Mouse (Mus musculus) urinary bladder, postnatal 10 days (tissue): ENCODE measurements around the gene Adam1a.

Source experiments
- DNase-seq: peaks from one replicate; pipeline ENCODE4 v3.0.0; 2022; ENCODE audit warnings: low spot score

Gene Adam1a

DNA sequence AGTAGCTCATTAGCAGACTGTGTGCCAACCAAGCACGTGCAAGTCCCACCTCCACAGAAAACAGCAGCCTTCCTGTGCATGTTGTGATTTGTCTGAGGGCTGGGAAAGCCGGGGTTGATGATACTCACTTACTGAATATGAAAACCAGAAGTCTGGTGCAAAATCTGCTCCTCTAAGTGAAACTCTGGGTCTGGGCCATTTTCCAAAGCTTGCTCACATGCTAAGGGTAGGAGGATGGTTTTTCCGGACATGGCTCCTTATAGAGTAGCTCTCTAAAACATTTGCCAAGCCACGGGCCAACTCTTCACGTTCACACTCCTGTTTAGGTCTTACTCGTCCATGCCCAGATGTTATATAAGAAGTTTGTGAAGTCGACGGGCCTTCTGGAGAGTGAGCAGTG is 52.0 kb downstream of the Adam1a start:
- no peak for DNase-seq

DNA sequence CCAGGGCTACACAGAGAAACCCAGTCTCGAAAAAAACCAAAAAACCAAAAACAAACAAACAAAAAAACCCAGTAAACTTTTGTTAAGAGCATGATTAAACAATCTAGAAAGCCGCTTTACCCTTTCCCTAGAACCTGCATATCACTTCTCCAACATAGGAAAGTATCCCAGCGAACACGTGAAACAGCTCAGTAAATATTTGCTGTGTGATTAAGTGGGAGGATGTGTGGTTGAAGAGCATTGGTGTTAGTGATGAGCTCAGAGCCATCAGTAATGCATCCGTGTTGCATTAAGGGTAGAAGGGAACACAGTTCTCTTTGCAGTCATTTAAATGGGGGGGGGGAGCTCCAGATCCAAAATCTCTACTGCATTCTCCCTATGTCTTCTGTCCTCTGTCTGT is 60.5 kb downstream of the Adam1a start:
- no peak for DNase-seq

DNA sequence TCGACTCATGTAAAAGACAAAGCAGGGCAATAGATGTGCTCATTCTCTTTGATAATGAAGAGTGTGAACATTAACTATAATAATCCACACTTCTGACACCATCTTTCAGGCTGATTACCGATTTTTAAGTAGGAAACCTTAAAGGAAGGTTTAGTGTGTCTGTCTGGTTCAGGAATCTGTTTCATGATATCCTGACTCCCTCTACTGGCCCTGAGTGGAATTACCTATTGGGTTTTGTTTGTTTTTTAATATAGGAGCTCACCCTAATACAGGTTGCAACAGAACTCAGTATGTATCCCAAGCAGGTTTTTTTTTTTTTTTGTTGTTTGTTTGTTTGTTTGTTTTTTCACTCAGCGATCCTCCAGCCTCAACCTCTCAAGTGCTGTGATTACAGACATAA is 67.6 kb downstream of the Adam1a start:
- no peak for DNase-seq

DNA sequence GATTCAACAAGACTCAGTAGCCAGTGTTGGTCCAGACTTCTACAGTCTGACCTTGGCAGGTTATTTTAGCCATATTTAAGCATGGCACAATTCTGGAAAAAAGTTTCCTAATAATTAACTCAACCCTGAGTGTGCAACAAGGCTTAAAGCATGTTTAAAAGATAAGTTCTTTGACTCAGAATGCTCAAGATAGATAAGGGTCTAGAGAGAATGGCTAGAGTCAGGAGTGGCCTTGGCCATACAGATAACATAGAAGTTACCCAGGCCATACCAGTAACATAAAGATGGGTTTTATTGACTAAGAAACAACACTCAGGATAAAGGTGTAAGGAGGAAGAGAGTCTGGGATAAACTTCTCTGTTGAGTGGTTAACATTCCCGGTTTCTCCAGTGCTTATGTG is 69.2 kb downstream of the Adam1a start:
- no peak for DNase-seq

DNA sequence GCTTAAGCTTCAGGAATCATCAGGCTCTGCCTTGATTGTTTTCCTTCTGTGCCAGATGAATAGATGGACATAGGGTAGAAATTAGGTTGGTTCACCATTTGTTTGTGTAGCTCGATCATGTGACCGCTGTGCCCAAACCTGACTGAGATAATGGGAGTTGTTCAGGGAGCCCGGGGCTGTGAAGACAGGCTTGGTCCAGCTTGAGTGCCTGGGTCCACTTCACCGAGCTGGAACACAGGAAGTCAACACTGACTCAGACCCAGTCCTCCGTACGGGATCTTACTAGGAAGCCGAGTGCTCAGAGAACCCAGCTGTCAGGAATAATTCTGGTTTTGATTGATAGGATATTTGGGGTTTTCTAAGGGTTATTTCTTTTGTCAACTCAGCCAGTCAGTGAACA is 70.7 kb downstream of the Adam1a start:
- no peak for DNase-seq

DNA sequence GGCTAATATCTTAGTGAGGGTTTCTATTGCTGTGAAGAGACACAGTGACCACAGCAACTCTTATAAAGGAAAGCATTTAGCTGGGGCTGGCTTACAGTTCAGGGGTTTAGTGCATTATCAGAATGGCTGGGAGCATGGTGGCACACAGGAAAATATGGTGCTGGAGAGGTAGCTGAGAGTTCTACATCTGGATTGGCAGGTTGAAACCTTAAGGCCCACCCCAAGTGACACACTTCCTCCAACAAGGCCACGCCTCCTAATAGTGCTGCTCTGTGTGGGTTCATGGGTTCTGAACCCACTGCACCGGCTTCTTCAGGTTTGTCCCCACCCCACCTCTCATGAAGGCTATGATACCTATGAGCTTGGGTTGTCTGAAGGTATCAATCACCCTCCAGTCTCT is 72.9 kb downstream of the Adam1a start:
- DNase-seq = no peak

DNA sequence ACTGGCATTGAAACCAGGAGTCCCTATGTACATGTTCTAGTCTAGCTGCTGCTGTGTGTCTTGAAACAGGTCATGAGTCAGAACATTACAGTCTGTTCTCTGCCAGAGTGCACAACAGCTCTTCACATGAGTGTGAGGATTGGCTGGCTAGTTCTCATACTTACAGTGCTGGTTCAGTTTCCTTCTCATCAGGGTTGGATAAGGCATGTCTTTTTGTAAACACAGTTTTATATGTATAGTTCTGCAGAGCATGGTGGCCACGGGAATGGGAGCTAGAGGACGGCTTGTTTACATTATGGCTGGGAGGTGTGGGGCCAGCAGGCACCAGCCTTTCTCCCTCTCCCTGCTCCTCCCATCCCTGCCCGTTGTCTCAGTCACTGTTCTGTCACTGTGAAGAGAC is 75.7 kb downstream of the Adam1a start:
- DNase-seq = no peak
